Mouse (Mus musculus) right cerebral cortex, postnatal 4 days (tissue): Measurements from ENCODE around the gene Nid2.

ENCODE experiments used
- DNase-seq: peaks from one replicate; pipeline ENCODE4 v3.0.0-alpha.2; 2022

The Nid2 gene

GRCm38 (mm10) chr14:19746232-19746631 lies 4.8 kb upstream of the Nid2 start:
- no peak for DNase-seq

GRCm38 (mm10) chr14:19746731-19747130 lies 4.3 kb upstream of the Nid2 start:
- no peak for DNase-seq

GRCm38 (mm10) chr14:19749743-19750142 lies 1.3 kb upstream of the Nid2 start:
- no peak for DNase-seq

- no peak for DNase-seq
Measured at GRCm38 (mm10) chr14:19750411-19751024, 547 bp upstream of the Nid2 start.

DNA sequence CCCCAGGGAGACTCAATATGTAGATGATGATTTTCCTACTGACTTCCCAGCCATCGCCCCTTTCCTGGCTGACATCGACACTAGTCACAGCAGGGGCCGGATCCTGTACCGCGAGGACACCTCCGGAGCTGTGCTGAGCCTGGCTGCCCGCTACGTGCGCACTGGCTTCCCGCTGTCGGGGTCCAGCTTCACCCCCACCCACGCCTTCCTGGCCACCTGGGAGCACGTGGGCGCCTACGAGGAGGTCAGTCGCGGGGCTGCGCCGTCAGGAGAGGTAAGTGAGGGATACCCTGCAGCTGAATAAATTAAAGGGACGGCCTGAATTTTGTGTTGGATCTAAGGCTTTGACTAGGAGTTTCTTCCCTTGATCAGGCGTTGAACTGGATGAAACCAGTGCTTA lies 1.2 kb downstream of the Nid2 start:
- no peak for DNase-seq

- DNase-seq = no peak
Measured at GRCm38 (mm10) chr14:19759277-19760193, 8.5 kb downstream of the Nid2 start.

GRCm38 (mm10) chr14:19760721-19761120 lies 9.7 kb downstream of the Nid2 start:
- no peak for DNase-seq

- no peak for DNase-seq
Measured at GRCm38 (mm10) chr14:19762014-19762413, 10.9 kb downstream of the Nid2 start.

- DNase-seq = peak; percentile 19
Measured at GRCm38 (mm10) chr14:19763527-19763926, 12.5 kb downstream of the Nid2 start.

DNA sequence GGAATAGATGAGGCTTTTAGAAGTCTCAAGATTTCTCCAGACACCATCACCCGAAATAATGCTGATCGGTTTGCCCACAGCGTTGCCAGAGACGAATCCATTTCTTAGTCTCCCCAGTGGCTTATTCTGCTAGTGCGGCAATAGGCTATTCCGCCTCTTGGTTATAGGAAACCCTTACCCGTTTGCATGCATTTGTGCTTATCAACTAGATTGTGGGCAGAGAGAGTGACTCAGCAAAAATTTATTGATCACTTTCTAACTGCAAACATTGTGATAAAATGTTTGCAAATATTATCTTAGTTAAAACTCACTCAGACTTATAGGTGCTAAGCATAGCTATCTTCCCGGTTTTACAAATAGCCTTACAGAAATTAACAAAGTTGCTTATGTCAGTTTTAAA lies 13.3 kb downstream of the Nid2 start:
- DNase-seq = no peak

GRCm38 (mm10) chr14:19765539-19766379 lies 14.7 kb downstream of the Nid2 start:
- DNase-seq = no peak

DNA sequence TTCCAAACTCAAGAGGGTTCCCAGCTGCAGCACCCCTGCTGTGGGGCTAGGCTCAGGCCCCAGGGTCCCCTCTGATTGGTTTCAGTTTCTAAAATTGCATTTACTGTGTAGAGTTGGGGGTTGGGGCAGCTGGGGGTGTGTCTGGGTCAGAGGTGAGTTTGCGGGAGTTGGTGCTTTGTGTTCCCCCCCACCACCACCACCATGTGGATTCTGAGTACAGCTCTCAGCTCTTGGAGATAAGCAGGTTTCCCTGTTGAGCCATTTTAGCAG lies 15.2 kb downstream of the Nid2 start:
- DNase-seq = no peak

- DNase-seq = no peak
Measured at GRCm38 (mm10) chr14:19768648-19769047, 17.6 kb downstream of the Nid2 start.

DNA sequence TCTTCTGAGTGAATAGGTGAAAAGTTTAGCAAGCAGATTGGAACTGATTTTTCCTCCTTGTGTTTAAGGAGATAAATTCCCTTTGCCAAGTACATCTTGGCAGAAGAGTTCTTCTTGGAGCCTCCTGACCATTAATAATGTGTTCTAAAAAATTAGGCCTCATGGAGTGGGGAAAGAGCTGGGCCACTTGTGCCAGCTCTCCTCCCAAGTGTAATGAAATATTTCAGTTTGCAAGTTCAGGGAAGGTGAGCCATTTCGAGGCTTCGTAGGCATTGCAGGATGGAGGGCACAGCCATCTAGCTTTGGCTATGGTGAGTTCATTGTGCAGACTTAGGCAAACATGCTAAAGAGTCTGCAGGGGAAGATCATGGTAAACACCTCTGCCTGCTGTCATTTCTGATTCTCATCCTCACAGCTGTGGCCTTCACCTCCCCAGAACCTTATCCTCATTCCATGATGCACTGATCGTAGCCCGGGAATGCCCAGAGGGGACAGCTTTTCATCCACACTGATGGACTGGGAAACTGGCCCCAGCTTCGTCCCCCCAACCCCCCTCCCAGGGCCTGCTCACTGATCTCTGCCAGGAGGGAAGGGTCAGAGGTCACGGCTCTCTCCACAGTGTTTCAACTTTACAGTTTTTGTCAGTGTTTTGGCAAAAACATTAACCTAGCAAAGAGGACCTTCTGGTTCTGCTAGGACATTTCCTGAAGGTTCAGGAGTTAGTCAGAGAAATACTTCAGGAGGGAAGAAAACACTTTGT lies 18.6 kb downstream of the Nid2 start:
- no peak for DNase-seq

GRCm38 (mm10) chr14:19771173-19771572 lies 20.1 kb downstream of the Nid2 start:
- no peak for DNase-seq

DNA sequence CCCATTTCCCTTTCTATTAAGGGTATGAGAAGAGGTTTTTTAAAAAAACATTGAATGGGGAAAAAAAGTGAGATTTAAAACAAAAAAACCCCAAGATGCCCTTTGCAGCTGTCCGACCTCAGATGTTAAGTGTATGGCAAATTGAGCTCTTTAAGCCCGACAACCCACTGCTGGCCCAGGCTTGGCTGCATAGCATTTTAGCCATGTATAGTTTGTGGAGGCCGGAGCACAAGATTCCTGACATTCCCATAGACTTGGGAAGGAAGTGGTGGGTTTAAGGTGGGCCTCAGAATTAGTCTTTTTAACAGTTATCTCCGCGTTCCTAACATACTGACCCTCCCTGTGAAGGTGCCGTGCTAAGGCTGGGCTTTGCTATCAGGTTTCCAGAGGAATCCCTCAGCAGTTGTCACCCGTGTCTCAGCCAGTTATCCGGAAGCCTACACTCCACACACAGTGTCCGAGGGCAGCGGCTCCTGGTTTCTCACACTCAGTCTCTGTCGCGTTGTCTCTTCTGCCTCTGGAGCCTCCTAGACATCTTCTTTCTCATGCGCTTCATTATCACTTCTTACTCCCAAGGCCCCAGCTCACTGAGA lies 23.1 kb downstream of the Nid2 start:
- DNase-seq = no peak

DNA sequence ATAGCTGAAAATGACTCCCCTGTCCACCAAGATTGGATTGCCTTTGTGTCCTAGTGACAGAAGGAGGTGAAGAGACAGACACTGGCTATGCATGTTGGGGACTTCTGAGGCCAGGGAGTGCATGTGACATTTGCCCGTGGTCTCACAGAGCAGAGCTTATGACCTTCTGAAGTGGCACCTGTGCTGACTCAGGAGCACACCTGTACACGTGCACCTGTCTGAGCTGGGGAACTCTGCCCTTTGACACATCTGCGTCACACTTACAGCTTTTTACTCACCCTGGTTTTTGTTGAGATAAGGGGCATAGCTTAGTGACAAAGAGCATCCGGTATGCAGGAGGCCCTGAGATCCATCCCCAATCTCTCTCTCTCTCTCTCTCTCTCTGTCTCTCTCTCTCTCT lies 24.4 kb downstream of the Nid2 start:
- no peak for DNase-seq

GRCm38 (mm10) chr14:19776179-19776578 lies 25.1 kb downstream of the Nid2 start:
- DNase-seq = no peak

GRCm38 (mm10) chr14:19776890-19777289 lies 25.8 kb downstream of the Nid2 start:
- peak; percentile 32 for DNase-seq

DNA sequence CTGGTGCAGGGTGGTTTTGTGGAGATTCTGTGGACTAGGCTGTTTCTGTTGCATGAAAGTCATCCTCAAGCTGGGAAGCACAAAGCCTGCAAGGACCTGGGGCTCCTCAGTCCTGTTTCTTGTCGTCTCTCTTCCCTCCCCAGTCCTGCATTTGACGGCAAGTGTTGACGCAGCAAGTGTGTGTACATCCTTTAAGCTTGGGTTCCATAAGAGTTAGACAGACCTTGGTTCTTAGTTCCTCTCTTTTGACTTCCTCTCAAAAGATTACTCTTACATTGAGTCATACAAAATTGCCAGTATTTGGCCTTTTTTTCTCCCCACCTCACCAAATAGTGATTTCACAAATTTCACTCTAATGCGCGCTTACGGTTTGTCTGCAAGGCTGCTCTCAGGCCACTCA lies 26.3 kb downstream of the Nid2 start:
- DNase-seq = no peak

GRCm38 (mm10) chr14:19777945-19778344 lies 26.9 kb downstream of the Nid2 start:
- no peak for DNase-seq

DNA sequence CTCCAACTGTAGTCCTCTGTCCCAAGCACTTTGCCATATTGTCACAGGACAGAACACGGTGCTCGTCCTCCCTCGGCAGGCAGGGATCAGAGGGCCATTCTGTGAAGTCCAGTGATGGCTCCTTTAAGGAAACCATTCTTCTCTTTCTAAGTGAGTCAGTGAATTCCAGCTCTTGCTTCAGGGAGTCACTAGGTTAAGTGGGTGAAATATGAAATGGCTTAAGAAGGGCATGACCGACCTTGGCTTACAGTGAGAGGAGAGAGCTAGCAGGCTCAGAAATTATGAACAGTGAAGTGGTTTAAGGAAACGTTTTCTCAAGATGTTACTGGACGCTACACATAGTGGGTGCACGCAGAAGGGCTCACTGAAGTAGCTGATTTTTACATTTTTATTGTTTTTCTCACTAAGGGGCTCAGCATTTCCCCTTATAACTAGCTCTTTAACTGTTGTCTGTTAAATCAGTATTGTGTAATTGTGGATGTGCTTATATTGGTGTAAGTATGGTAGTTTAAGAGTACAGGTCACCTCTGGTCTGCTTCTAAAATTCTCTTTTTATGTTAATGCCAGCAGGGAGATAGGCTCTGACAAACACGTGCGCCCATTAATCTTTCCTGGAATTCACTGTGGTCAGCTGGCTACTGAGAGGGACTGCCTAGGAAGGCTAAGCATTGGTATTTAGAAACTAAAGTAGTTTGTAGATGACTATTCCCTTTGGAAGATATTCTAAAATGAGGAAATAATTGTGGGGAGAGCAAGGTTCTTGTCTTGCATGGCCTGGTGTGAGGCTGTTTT lies 34.9 kb downstream of the Nid2 start:
- DNase-seq = no peak
